Mouse (Mus musculus) kidney, adult 2 months (tissue): ENCODE measurements around the gene Tmcc3.

Experiments used
- CTCF ChIP-seq: fragments of 200-500 bp; conservative IDR thresholded peaks from 2 replicates; pipeline ENCODE4 v1.5.1; 2011; ENCODE audit warnings: low read depth, mild to moderate bottlenecking, control low read depth, low read length, moderate library complexity, mixed read lengths; ENCODE audit not compliant: insufficient read depth, insufficient read length
- POLR2A ChIP-seq: fragments of 200-500 bp; IDR thresholded peaks from one replicate; pipeline ENCODE4 v1.6.1; 2011; ENCODE audit warnings: low read depth, low read length, control low read depth

DNA sequence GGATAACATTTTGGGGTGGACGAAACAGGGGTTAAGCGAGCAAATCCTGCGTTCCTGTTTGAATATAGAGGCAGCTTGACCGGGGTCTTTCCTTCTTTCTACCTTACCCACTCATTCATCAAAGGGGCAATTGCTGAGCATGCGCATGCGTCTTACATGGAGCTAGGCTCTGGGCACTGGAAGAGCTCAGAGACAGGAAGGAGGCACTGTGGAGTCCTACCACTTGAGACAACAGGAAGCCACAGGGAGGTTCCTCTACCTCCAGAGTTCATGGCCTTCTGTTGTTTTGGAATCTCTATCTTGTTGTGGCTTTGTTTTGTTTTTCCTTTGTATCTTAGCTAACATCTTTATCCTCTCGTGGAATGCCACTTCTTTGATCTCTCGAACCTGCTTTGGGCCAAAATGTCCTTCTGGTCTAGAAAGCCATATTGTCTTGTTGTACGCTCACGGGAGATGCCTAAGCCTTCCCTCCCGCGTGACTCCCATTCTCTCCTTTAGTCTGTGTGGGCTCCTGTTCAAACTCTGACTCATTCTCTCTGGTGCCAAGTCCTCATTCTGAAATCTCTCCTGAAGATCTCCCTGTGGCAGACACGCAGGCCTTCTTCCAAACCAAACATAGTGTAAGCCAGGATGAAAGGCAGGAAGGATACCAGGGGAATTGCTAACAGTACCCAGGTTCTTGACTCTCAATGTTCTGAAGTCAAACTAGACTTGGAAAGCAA is 168.8 kb downstream of the Tmcc3 start:
- no peak for TF ChIP-seq POLR2A
- no peak for TF ChIP-seq CTCF
